Mouse (Mus musculus) C2C12 (cell line): Measurements from ENCODE around the gene Banp. TPM values are rescaled to one million over a fixed set of nuclear protein-coding genes. Genes with fewer than 3 reads are reported as not detected.

Source experiments
- H3K27me3 ChIP-seq: one replicate; pipeline ENCODE4 v1.6.1; 2011; ENCODE audit not compliant: control insufficient read depth, insufficient read depth, insufficient read length
- H3K36me3 ChIP-seq: one replicate; pipeline ENCODE4 v1.6.1; 2011; ENCODE audit not compliant: control insufficient read depth, insufficient read depth
- H3K4me3 ChIP-seq: one replicate; pipeline ENCODE4 v1.5.1; 2011; ENCODE audit warnings: mild to moderate bottlenecking, control low read depth; ENCODE audit not compliant: poor library complexity, insufficient read depth, severe bottlenecking
- H3K79me2 ChIP-seq: one replicate; pipeline ENCODE4 v1.6.1; 2011; ENCODE audit not compliant: control insufficient read depth, insufficient read depth
- H3K79me3 ChIP-seq: one replicate; pipeline ENCODE4 v1.6.1; 2011; ENCODE audit warnings: low read depth, control low read depth
- H3ac ChIP-seq: one replicate; pipeline ENCODE3; 2011; ENCODE audit warnings: low read depth; ENCODE audit not compliant: control insufficient read depth, insufficient read length
- CEBPB ChIP-seq: IDR thresholded peaks from one replicate; pipeline ENCODE4 v1.6.1; 2011; ENCODE audit warnings: low read depth, mild to moderate bottlenecking, control low read depth, moderate library complexity
- CTCF ChIP-seq: IDR thresholded peaks from one replicate; pipeline ENCODE4 v1.5.1; 2011; ENCODE audit not compliant: control insufficient read depth, insufficient read depth, insufficient read length
- FOSL1 ChIP-seq: IDR thresholded peaks from one replicate; pipeline ENCODE4 v1.8.0; 2011; ENCODE audit warnings: mild to moderate bottlenecking, low read length; ENCODE audit not compliant: poor library complexity, insufficient read depth, severe bottlenecking
- MAX ChIP-seq: IDR thresholded peaks from one replicate; pipeline ENCODE4 v1.6.1; 2011; ENCODE audit warnings: mild to moderate bottlenecking, control low read depth
- MYOD1 ChIP-seq: IDR thresholded peaks from one replicate; pipeline ENCODE4 v1.6.1; 2011; ENCODE audit warnings: low read depth; ENCODE audit not compliant: control insufficient read depth, insufficient read length
- MYOG ChIP-seq: IDR thresholded peaks from one replicate; pipeline ENCODE4 v1.6.1; 2011; ENCODE audit not compliant: control insufficient read depth, insufficient read length; ENCODE audit errors: extremely low read depth
- USF1 ChIP-seq: IDR thresholded peaks from one replicate; pipeline ENCODE4 v1.6.1; 2011; ENCODE audit warnings: low read depth, mild to moderate bottlenecking, control low read depth, moderate library complexity
- polyA plus RNA-seq: library from polyadenylated mRNA; unstranded; fragments of >200 nt; fragmentation: generic; extraction: Trizol; gene quantifications from one replicate; pipeline ENCODE4 v1.2.1, GENCODE M21; 2012; ENCODE audit warnings: missing spikeins

Gene Banp
- polyA plus RNA-seq, 1 experiment = 25.9 TPM

DNA sequence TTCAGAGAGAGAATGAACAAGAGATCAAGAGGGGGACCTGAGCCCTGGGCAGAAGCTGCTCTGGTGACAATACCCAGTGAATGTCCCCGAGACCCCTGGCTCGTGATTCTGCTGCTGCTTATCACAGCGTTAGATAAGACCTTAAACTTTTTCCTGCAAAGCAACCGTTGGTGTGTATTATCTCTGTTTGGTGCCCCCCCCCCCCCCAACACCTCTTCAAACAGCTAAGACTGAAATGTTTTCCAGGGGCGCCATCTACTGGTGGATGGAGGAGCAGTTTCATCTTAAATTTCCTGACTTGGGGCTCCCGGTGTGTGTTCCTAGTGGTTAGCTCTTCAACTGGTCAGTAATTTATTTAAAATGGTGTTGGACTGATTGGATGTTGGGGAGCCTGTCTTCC lies 39.9 kb upstream of the Banp start:
- Histone ChIP-seq H3ac (no peak overlapping the region), H3K36me3 (no peaks in the 10 kb centered on the region), H3K79me2 (peaks cover 28% of the 10 kb centered on the region), H3K4me3 (no peak overlapping the region), H3K79me3 (peaks cover 21% of the 10 kb centered on the region), H3K27me3 (no peaks in the 10 kb centered on the region)
- TF ChIP-seq MYOD1 (no peak), CTCF (no peak), USF1 (no peak), FOSL1 (no peak), MAX (no peak), MYOG (no peak), CEBPB (no peak)

DNA sequence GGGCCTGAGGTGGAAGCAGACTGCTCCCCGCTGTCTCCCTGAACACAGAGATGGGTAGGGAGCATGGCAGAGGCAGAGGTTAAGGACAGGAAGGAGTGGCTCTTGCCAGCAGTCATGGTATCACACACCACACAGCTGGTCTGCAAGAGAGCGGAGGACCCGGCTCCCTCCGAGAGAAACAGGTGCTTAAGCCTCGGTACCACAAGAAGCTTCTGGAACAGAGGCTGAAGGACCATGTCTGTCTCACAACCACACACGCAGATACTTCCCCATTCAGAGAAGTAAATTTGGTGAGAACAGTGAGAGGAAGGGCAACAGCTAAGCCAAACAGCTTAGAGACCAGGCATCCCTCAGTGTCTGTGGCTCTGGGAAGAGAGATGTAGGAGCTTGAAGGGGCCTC lies 38.1 kb upstream of the Banp start:
- Histone ChIP-seq H3K79me3 (peaks cover 5% of the 10 kb centered on the region), H3K27me3 (no peaks in the 10 kb centered on the region), H3ac (no peak overlapping the region), H3K36me3 (no peaks in the 10 kb centered on the region), H3K4me3 (no peak overlapping the region), H3K79me2 (peaks cover 10% of the 10 kb centered on the region)
- TF ChIP-seq MYOG = no peak
- no peak for TF ChIP-seq FOSL1
- no peak for TF ChIP-seq CEBPB
- no peak for TF ChIP-seq CTCF
- TF ChIP-seq MYOD1 = no peak
- no peak for TF ChIP-seq MAX
- no peak for TF ChIP-seq USF1

DNA sequence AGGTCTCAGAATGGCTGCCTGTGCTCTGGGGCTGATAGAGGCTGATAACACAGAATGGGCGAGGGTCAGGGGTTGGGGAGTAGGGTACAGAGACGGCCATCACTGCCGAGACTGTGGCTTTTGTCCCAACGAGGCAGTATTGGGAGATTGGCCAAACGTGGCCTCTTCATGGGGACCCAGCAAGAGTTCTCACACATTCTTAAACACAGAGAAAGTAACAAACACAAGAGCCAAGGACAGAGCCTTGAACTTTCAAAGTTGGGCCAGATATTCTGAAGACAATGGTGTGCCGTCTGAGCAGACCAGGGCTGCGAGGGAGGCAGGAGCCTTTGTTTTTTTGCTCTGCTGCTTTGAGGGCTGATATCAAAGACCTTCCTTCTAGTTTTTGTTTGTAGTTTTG lies 37.6 kb upstream of the Banp start:
- Histone ChIP-seq H3K27me3 (no peaks in the 10 kb centered on the region), H3K79me3 (peaks cover 1% of the 10 kb centered on the region), H3ac (no peak overlapping the region), H3K79me2 (peaks cover 4% of the 10 kb centered on the region), H3K4me3 (no peak overlapping the region), H3K36me3 (no peaks in the 10 kb centered on the region)
- TF ChIP-seq CEBPB = no peak
- no peak for TF ChIP-seq MYOD1
- no peak for TF ChIP-seq MYOG
- TF ChIP-seq USF1 = no peak
- no peak for TF ChIP-seq CTCF
- TF ChIP-seq MAX = no peak
- no peak for TF ChIP-seq FOSL1

DNA sequence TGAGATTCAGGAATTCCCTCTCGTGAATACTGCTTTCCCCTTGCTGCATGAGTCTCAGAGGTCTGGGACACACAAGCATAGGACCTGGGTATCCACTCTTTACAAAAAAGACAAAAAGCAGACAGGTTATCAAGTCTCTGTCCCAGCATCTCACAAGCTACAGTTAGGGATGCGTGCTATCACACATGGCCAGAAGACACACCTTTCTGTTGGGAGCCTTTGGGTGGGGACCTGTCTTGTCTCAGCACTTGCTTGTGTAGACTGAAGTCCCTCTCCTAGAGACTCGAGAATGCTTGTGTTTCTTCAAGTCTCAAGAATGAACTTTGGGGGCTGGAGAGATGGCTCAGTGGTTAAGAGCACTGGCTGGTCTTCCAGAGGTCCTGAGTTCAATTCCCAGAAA lies 36.7 kb upstream of the Banp start:
- Histone ChIP-seq H3K4me3 (no peak overlapping the region), H3K27me3 (peaks cover 3% of the 10 kb centered on the region), H3K79me2 (no peaks in the 10 kb centered on the region), H3K79me3 (no peaks in the 10 kb centered on the region), H3K36me3 (no peaks in the 10 kb centered on the region), H3ac (no peak overlapping the region)
- TF ChIP-seq CEBPB = no peak

DNA sequence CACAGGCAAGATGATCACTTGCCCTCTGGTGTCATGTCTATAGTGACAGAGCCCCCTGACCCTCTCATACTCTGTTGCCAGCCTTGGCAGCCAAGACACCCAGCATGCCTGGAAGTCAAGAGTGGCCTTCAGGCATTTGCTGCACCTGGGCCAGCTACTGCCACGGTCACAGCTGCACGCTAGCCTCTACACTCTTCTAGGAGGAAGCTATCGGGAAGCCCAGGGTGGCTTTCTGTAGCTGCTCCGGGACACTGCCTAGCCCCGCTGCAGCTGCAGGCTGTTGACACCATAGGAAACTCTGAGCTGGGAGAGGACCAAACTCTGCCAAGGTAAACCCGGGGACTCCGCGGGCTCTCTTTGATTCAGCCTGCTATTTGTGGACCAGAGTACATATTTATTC lies 36.2 kb upstream of the Banp start:
- Histone ChIP-seq H3ac (no peak overlapping the region), H3K4me3 (no peak overlapping the region), H3K27me3 (peaks cover 5% of the 10 kb centered on the region), H3K79me2 (no peaks in the 10 kb centered on the region), H3K79me3 (no peaks in the 10 kb centered on the region), H3K36me3 (no peaks in the 10 kb centered on the region)
- TF ChIP-seq MYOD1 (no peak), FOSL1 (no peak), MAX (no peak), CEBPB (no peak), USF1 (no peak)

DNA sequence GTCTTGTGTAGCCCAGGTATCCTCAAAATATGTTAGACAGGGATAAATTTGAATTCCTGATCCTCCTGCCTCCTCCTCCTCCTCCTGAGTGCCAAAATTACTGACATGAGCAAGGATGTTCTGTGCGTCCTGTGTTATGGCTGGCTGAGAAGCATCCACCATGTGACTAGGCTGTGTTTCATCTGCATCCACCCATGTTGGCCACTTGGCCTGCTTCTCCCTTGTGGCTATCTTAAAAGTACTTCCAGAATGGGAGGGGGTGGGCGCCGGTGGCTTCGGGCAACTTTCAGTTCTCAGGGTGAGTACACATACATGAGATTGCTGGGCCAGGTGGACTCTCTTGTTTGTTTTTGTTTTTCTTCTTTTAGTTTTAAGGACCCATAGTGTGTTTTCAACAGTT lies 30.4 kb upstream of the Banp start:
- Histone ChIP-seq H3K79me2 (no peaks in the 10 kb centered on the region), H3K27me3 (peaks cover 5% of the 10 kb centered on the region), H3ac (no peak overlapping the region), H3K36me3 (no peaks in the 10 kb centered on the region), H3K4me3 (no peak overlapping the region), H3K79me3 (no peaks in the 10 kb centered on the region)
- TF ChIP-seq FOSL1 (no peak), CEBPB (no peak), CTCF (no peak), USF1 (no peak), MYOD1 (no peak), MYOG (no peak), MAX (no peak)

DNA sequence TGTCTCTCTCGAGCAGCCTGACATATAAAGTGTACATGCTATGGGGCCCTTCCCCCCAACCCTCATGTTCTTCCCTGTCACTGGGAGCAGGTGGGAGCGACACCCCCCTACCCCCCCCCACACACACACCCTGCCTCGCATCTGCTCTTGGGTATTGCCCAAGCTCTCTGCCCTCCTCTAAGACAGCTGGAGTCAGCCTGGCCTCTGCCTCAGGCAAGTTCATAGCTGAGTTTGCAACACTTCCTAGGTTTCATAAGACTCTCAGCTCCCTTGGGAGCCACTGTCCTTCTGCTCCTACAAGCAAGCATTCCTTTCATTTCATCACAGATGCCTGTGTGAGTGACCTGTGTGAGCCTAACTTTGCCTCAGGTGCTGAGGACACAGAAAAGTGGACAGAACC lies 29.8 kb upstream of the Banp start:
- Histone ChIP-seq H3K79me3 (no peaks in the 10 kb centered on the region), H3ac (no peak overlapping the region), H3K4me3 (no peak overlapping the region), H3K27me3 (peaks cover 5% of the 10 kb centered on the region), H3K79me2 (no peaks in the 10 kb centered on the region), H3K36me3 (no peaks in the 10 kb centered on the region)
- TF ChIP-seq CTCF (no peak), CEBPB (no peak), FOSL1 (no peak), MYOD1 (no peak), USF1 (no peak), MYOG (no peak), MAX (no peak)
